Mouse (Mus musculus) forebrain, postnatal 0 days (tissue): ENCODE results near the gene Tbc1d10b. TPM values are rescaled to one million over a fixed set of nuclear protein-coding genes. Genes with fewer than 3 reads are reported as not detected.

Source experiments
- ATAC-seq: fragments of 200-750 bp; cut with Nextera tagmentation; 2 replicates; pipeline ENCODE4 v1.8.0; 2017; ENCODE audit warnings: mild to moderate bottlenecking, moderate library complexity
- DNase-seq: peaks from one replicate; pipeline ENCODE4 v3.0.0-alpha.2; 2015
- H3K27ac ChIP-seq: fragments of 300-500 bp; sonication (generic); 2 replicates; pipeline ENCODE4 v1.5.1; 2014; ENCODE audit warnings: low read depth, mild to moderate bottlenecking, antibody characterized with exemption, low read length, moderate library complexity, mixed read lengths
- H3K27me3 ChIP-seq: fragments of 300-500 bp; sonication (generic); 2 replicates; pipeline ENCODE4 v1.6.1; 2014; ENCODE audit warnings: mild to moderate bottlenecking, low read length, mixed read lengths; ENCODE audit not compliant: insufficient read depth
- H3K36me3 ChIP-seq: fragments of 300-500 bp; sonication (generic); 2 replicates; pipeline ENCODE4 v1.6.1; 2014; ENCODE audit warnings: mild to moderate bottlenecking, moderate library complexity; ENCODE audit not compliant: insufficient read depth
- H3K4me1 ChIP-seq: fragments of 300-500 bp; sonication (generic); 2 replicates; pipeline ENCODE4 v1.6.1; 2014; ENCODE audit warnings: antibody characterized with exemption; ENCODE audit not compliant: insufficient read depth
- H3K4me2 ChIP-seq: fragments of 300-500 bp; sonication (generic); 2 replicates; pipeline ENCODE4 v1.6.1; 2014; ENCODE audit warnings: low read depth, mild to moderate bottlenecking, moderate library complexity
- H3K4me3 ChIP-seq: fragments of 300-500 bp; sonication (generic); 2 replicates; pipeline ENCODE4 v1.5.1; 2014; ENCODE audit warnings: low read depth, low read length, mixed read lengths
- H3K9ac ChIP-seq: fragments of 300-500 bp; sonication (generic); 2 replicates; pipeline ENCODE4 v1.6.1; 2014; ENCODE audit warnings: mild to moderate bottlenecking
- H3K9me3 ChIP-seq: fragments of 300-500 bp; sonication (generic); 2 replicates; pipeline ENCODE4 v1.6.1; 2016; ENCODE audit warnings: low read length
- CTCF ChIP-seq: sonication (generic); IDR thresholded peaks from 2 replicates; pipeline ENCODE4 v1.5.1; 2016; ENCODE audit warnings: antibody characterized with exemption, control low read depth, low read depth
- WGBS: fragments of 180-500 bp; shearing (Covaris S2); extraction: QIAGEN DNeasy Blood & Tissue Kit; methylation state at CpG from one replicate; pipeline ENCODE4 v1.1.7; 2014; 5-methylcytosine and 5-hydroxymethylcytosine counted together
- polyA plus RNA-seq: library from polyadenylated mRNA; unstranded; fragments of >200 nt; fragmentation: Nextera tagmentation; extraction: Ambion mirVana; gene quantifications from 2 replicates; pipeline ENCODE4 v1.2.1, GENCODE M21; 2015
- total RNA-seq: library from RNA; depleted of rRNA; stranded (reverse); fragments of >200 nt; gene quantifications from 2 replicates; pipeline ENCODE4 v1.2.3, GENCODE M21; 2014

Gene Tbc1d10b
- total and polyA plus RNA-seq, 2 experiments from 2014 or later: 24.8 to 68.7 TPM

DNA sequence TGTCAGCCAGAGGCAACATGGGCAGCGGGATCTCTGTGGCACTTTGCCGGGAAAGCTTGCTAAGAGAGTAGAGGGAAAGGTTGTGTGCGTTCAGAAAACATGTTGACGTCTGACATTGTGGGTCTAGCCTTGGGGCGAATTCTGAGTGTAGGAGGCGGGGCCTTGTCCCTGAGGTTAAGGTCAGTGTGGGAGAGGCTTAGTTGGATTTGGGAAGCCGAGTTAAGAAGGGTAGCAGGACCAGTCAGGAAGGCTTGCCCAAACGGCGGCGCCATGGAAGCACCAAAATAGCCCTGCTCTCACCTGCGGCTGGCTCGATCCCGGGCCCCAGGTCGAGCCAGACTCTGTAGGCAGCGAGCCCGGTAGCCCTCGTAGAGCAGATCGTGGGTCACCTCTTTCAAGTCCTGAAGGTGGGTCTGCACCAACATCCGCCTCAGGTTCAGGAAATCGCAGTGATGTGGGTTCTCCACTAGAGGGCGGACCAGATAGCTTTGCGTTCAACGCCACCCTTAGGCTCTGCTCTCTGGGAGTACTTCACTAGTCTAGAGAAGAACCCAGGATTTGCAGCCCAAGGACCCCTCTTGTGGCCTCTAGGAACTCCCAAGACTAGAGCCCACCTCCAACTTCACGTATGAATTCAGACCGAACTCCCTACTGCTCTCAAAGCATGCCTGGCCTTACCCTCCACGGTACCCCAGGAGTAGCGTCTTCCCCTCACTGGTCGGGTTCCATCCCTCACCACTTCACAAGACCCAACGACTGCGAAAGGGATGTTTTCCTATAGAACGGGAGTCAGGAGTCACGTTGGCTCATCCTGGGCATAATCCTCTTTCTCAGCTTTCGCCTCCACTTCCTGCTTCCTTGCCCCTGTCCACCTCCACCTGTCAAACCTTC lies 7.0 kb upstream of the Tbc1d10b start:
- H3K27me3 ChIP-seq: no peaks in the 10 kb centered on the region
- peak; percentile 89 for TF ChIP-seq CTCF
- peak overlapping the region; percentile 20 for H3K4me3 ChIP-seq
- H3K4me1 ChIP-seq: no peaks in the 10 kb centered on the region
- 26% methylated on average over 33 of the region's 33 CpGs for WGBS
- no peak overlapping the region for H3K9ac ChIP-seq
- peak overlapping the region; percentile 44 for H3K4me2 ChIP-seq
- H3K9me3 ChIP-seq: no peaks in the 10 kb centered on the region
- no peak overlapping the region for H3K27ac ChIP-seq
- DNase-seq: peak; percentile 76
- H3K36me3 ChIP-seq: no peaks in the 10 kb centered on the region
- peak; percentile 53 for ATAC-seq

- no peak overlapping the region for H3K4me3 ChIP-seq
- no peaks in the 10 kb centered on the region for H3K36me3 ChIP-seq
- no peak overlapping the region for H3K9ac ChIP-seq
- no peak overlapping the region for H3K27ac ChIP-seq
- TF ChIP-seq CTCF: no peak
- WGBS: 44% methylated on average over 21 of the region's 21 CpGs
- no peak for ATAC-seq
- no peaks in the 10 kb centered on the region for H3K27me3 ChIP-seq
- DNase-seq: no peak
- H3K4me1 ChIP-seq: peaks cover 2% of the 10 kb centered on the region; the same call in 1 of the 2 replicates
- H3K9me3 ChIP-seq: no peaks in the 10 kb centered on the region
- H3K4me2 ChIP-seq: no peak overlapping the region
Measured at GRCm38 (mm10) chr7:127214521-127214920, 6.3 kb upstream of the Tbc1d10b start.

- ATAC-seq: no peak
- TF ChIP-seq CTCF: no peak
Measured at GRCm38 (mm10) chr7:127213930-127214329, 5.7 kb upstream of the Tbc1d10b start.

DNA sequence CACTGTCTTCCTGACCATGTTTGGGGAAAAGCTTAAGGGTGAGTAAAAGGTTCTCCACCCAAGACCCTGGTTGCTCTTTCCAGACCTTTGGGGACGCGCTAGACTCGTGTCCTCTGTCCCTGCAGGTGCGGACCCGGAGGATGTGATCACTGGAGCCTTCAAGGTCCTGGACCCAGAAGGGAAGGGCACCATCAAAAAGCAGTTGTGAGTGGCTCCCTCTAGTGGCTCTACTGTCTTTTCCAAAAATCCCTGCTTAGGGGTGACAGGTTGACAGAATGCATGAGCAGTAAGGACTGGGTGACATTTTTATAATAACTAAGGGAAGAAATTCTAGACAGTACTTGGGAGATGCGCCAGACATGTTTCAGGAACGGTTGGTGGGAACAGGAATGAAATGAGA lies 5.2 kb upstream of the Tbc1d10b start:
- no peaks in the 10 kb centered on the region for H3K27me3 ChIP-seq
- WGBS: 38% methylated on average over 7 of the region's 7 CpGs
- TF ChIP-seq CTCF: peak; percentile 73
- H3K4me2 ChIP-seq: no peak overlapping the region
- no peak overlapping the region for H3K27ac ChIP-seq
- H3K4me1 ChIP-seq: peaks cover 5% of the 10 kb centered on the region; the same call in 1 of the 2 replicates
- DNase-seq (no peak), ATAC-seq (no peak)
- H3K36me3 ChIP-seq: no peaks in the 10 kb centered on the region
- H3K9me3 ChIP-seq: no peaks in the 10 kb centered on the region
- no peak overlapping the region for H3K4me3 ChIP-seq
- no peak overlapping the region for H3K9ac ChIP-seq

More at GRCm38 (mm10) chr7:127213930-127214329, 5.7 kb upstream of the Tbc1d10b start:
- no peaks in the 10 kb centered on the region for H3K9me3 ChIP-seq
- no peak for DNase-seq
- H3K4me2 ChIP-seq: no peak overlapping the region
- no peak overlapping the region for H3K9ac ChIP-seq
- no peaks in the 10 kb centered on the region for H3K36me3 ChIP-seq
- H3K27me3 ChIP-seq: no peaks in the 10 kb centered on the region
- WGBS: 61% methylated on average over 12 of the region's 12 CpGs
- H3K4me3 ChIP-seq: no peak overlapping the region
- H3K27ac ChIP-seq: no peak overlapping the region
- H3K4me1 ChIP-seq: peaks cover 5% of the 10 kb centered on the region; the same call in 1 of the 2 replicates

- DNase-seq (no peak), ATAC-seq (no peak)
- Histone ChIP-seq H3K9me3 (no peaks in the 10 kb centered on the region), H3K27me3 (no peaks in the 10 kb centered on the region), H3K4me1 (peaks cover 5% of the 10 kb centered on the region; the same call in 1 of the 2 replicates), H3K36me3 (no peaks in the 10 kb centered on the region), H3K27ac (no peak overlapping the region), H3K9ac (no peak overlapping the region), H3K4me3 (no peak overlapping the region), H3K4me2 (no peak overlapping the region)
- 92% methylated on average over 12 of the region's 12 CpGs for WGBS
- TF ChIP-seq CTCF: no peak
Measured at GRCm38 (mm10) chr7:127212432-127213250, 4.4 kb upstream of the Tbc1d10b start.

GRCm38 (mm10) chr7:127211014-127211745 lies 2.9 kb upstream of the Tbc1d10b start:
- H3K36me3 ChIP-seq: no peaks in the 10 kb centered on the region
- TF ChIP-seq CTCF: no peak
- peaks cover 15% of the 10 kb centered on the region for H3K4me1 ChIP-seq
- no peaks in the 10 kb centered on the region for H3K27me3 ChIP-seq
- no peak for DNase-seq
- no peak for ATAC-seq
- 77% methylated on average over 5 of the region's 5 CpGs for WGBS
- H3K9ac ChIP-seq: no peak overlapping the region
- H3K4me2 ChIP-seq: no peak overlapping the region
- no peak overlapping the region for H3K27ac ChIP-seq
- H3K9me3 ChIP-seq: no peaks in the 10 kb centered on the region
- no peak overlapping the region for H3K4me3 ChIP-seq
